Mouse (Mus musculus) CH12.LX (cell line): ENCODE data around the gene Prss41. TPM values are rescaled to one million over a fixed set of nuclear protein-coding genes. Genes with fewer than 3 reads are reported as not detected.

Source experiments
- DNase-seq: peaks from one replicate; pipeline ENCODE4 v3.0.0-alpha.2; 2013; ENCODE audit errors: extremely low read depth
- H3K27ac ChIP-seq: 2 replicates; pipeline ENCODE4 v1.5.1; 2012; ENCODE audit warnings: low read depth, mild to moderate bottlenecking, control low read depth, moderate library complexity; ENCODE audit not compliant: insufficient read depth
- H3K27me3 ChIP-seq: replicated peaks from 2 replicates; pipeline ENCODE3; 2012; ENCODE audit warnings: inconsistent platforms
- H3K36me3 ChIP-seq, 2 experiments: replicated peaks in 1 of 2; 2 replicates each; pipeline versions ENCODE3 to v1.6.1; 2012; ENCODE audit warnings: inconsistent platforms in 1 of 2, low read length in 1 of 2, mild to moderate bottlenecking in 1 of 2, mixed read lengths in 1 of 2, moderate library complexity in 1 of 2; ENCODE audit not compliant: control insufficient read depth in 1 of 2, insufficient read depth in 1 of 2
- H3K4me1 ChIP-seq, 2 experiments: 2 replicates each; pipeline ENCODE4 v1.6.1; 2012; ENCODE audit warnings: inconsistent platforms in 1 of 2, moderate library complexity in 1 of 2; ENCODE audit not compliant: insufficient read depth in 2 of 2, control insufficient read depth in 1 of 2
- H3K4me2 ChIP-seq: 2 replicates; pipeline ENCODE4 v1.6.1; 2012; ENCODE audit warnings: low read depth, mild to moderate bottlenecking, control low read depth; ENCODE audit not compliant: poor library complexity, insufficient read depth, severe bottlenecking
- H3K4me3 ChIP-seq, 3 experiments: fragments of 150-350 bp in 1 of 3; sonication (generic) in 1 of 3; replicated peaks in 1 of 3; 2 replicates each; pipeline versions ENCODE3 to v1.5.1; 2011 to 2012; ENCODE audit warnings: low read depth in 2 of 3, low read length in 2 of 3, mild to moderate bottlenecking in 2 of 3, moderate library complexity in 2 of 3, control low read depth in 1 of 3, improper control_type of control experiment in 1 of 3, inconsistent platforms in 1 of 3, mixed read lengths in 1 of 3; ENCODE audit not compliant: poor library complexity in 1 of 3
- H3K79me2 ChIP-seq: replicated peaks from 2 replicates; pipeline ENCODE4 v1.6.1; 2012; ENCODE audit warnings: mild to moderate bottlenecking, moderate library complexity; ENCODE audit not compliant: control insufficient read depth, poor library complexity, insufficient read depth, severe bottlenecking; ENCODE audit errors: extremely low read depth
- H3K9ac ChIP-seq: 2 replicates; pipeline ENCODE4 v1.6.1; 2012; ENCODE audit warnings: low read depth, mild to moderate bottlenecking, control low read depth, moderate library complexity; ENCODE audit not compliant: insufficient read depth
- H3K9me3 ChIP-seq: replicated peaks from 2 replicates; pipeline ENCODE3; 2012; ENCODE audit warnings: low read length, inconsistent platforms, mixed read lengths
- BHLHE40 ChIP-seq: IDR thresholded peaks from 2 replicates; pipeline ENCODE4 v1.6.1; 2011; ENCODE audit warnings: mild to moderate bottlenecking, low read depth, low read length, improper control_type of control experiment
- CHD2 ChIP-seq: IDR thresholded peaks from 2 replicates; pipeline ENCODE4 v1.6.1; 2011; ENCODE audit warnings: low read length, improper control_type of control experiment
- E2F4 ChIP-seq: IDR thresholded peaks from 2 replicates; pipeline ENCODE4 v1.6.1; 2011; ENCODE audit warnings: low read depth, low read length, improper control_type of control experiment; ENCODE audit not compliant: insufficient replicate concordance
- ELF1 ChIP-seq: IDR thresholded peaks from 2 replicates; pipeline ENCODE4 v1.6.1; 2014; ENCODE audit warnings: low read depth, mild to moderate bottlenecking, inconsistent platforms, low read length, improper control_type of control experiment
- MAFK ChIP-seq: IDR thresholded peaks from 2 replicates; pipeline ENCODE4 v1.6.1; 2011; ENCODE audit warnings: low read length, improper control_type of control experiment; ENCODE audit not compliant: insufficient replicate concordance
- MEF2A ChIP-seq: IDR thresholded peaks from 2 replicates; pipeline ENCODE4 v1.6.1; 2014; ENCODE audit warnings: low read depth, mild to moderate bottlenecking, inconsistent platforms, low read length, improper control_type of control experiment, borderline replicate concordance
- MXI1 ChIP-seq: IDR thresholded peaks from 2 replicates; pipeline ENCODE4 v1.6.1; 2011; ENCODE audit warnings: mild to moderate bottlenecking, low read depth, low read length, improper control_type of control experiment
- MYC ChIP-seq: IDR thresholded peaks from 2 replicates; pipeline ENCODE4 v1.6.1; 2011; ENCODE audit warnings: low read depth, mild to moderate bottlenecking, improper control_type of control experiment, low read length
- NRF1 ChIP-seq: IDR thresholded peaks from 2 replicates; pipeline ENCODE4 v1.6.1; 2014; ENCODE audit warnings: low read depth, mild to moderate bottlenecking, inconsistent platforms, low read length, improper control_type of control experiment, moderate library complexity
- POLR2A ChIP-seq: IDR thresholded peaks from 2 replicates; pipeline ENCODE4 v1.6.1; 2011; ENCODE audit warnings: low read depth, mild to moderate bottlenecking, improper control_type of control experiment, low read length
- POLR2AphosphoS2 ChIP-seq: IDR thresholded peaks from 2 replicates; pipeline ENCODE4 v1.6.1; 2011; ENCODE audit warnings: low read depth, low read length, improper control_type of control experiment
- SIN3A ChIP-seq: IDR thresholded peaks from 2 replicates; pipeline ENCODE4 v1.6.1; 2012; ENCODE audit warnings: low read length, improper control_type of control experiment, inconsistent platforms
- TCF12 ChIP-seq: IDR thresholded peaks from 2 replicates; pipeline ENCODE4 v1.6.1; 2014; ENCODE audit warnings: low read depth, mild to moderate bottlenecking, inconsistent platforms, low read length, improper control_type of control experiment
- UBTF ChIP-seq: IDR thresholded peaks from 2 replicates; pipeline ENCODE4 v1.6.1; 2012; ENCODE audit warnings: low read depth, mild to moderate bottlenecking, inconsistent platforms, low read length, improper control_type of control experiment, moderate library complexity
- USF2 ChIP-seq: conservative IDR thresholded peaks from 2 replicates; pipeline ENCODE4 v1.6.1; 2011; ENCODE audit warnings: low read depth, low read length, improper control_type of control experiment
- ZC3H11A ChIP-seq: IDR thresholded peaks from 2 replicates; pipeline ENCODE4 v1.6.1; 2012; ENCODE audit warnings: low read depth, mild to moderate bottlenecking, inconsistent platforms, low read length, improper control_type of control experiment
- dilution Hi-C: fragments of 300-500 bp; cut with MboI; formaldehyde crosslinking; loops from 2 replicates; pipeline ENCODE4 v1.14.3; 2020; ENCODE audit warnings: low sequenced_read_pairs; ENCODE audit not compliant: extremely low pct_unique_long_range_greater_than_20kb, extremely low pct_ligation_motif_present
- in situ Hi-C: fragments of 300-500 bp; cut with MboI; formaldehyde crosslinking; loops from 3 replicates; pipeline ENCODE4 v1.14.3; 2019; ENCODE audit warnings: low sequenced_read_pairs, low pct_ligation_motif_present, low pct_unique_long_range_greater_than_20kb, mixed read lengths
- polyA plus RNA-seq: library from polyadenylated mRNA; unstranded; fragments of >175 nt; gene quantifications from 2 replicates; pipeline ENCODE4 v1.2.1, GENCODE M21; 2012; ENCODE audit warnings: low read depth; ENCODE audit not compliant: insufficient read length
- total RNA-seq, 2 experiments: library from RNA; depleted of rRNA; stranded (reverse); fragments of 300-350 nt in 1 of 2; fragments of >200 nt in 1 of 2; gene quantifications; 2 replicates each; pipeline ENCODE4 v1.2.3; 2012 to 2014

Gene Prss41
- total and polyA plus RNA-seq, 3 experiments = 0.16 to 1.0 (median 0.24) TPM

- H3K79me2 ChIP-seq = peaks cover 62% of the 10 kb centered on the region
- H3K9me3 ChIP-seq = no peaks in the 10 kb centered on the region
- peak overlapping the region; percentile 84 to 95 (median 85) for H3K4me3 ChIP-seq
- peak; percentile 45 for DNase-seq
- peak overlapping the region; percentile 94; the same call in 1 of the 2 replicates for H3K27ac ChIP-seq
- peak overlapping the region; percentile 88 for H3K9ac ChIP-seq
- peak overlapping the region; percentile 87 for H3K4me2 ChIP-seq
- in situ Hi-C loops = loop anchor here (5.0 kb wide), 1 partner anchor 32 kb away; the partner anchor contains the start of gene Flywch1
- dilution Hi-C loops = no loop called here
- peaks cover 19 to 32% of the 10 kb centered on the region in 2 experiments for H3K36me3 ChIP-seq
- no peaks in the 10 kb centered on the region for H3K27me3 ChIP-seq
- H3K4me1 ChIP-seq = peaks cover 0 to 20% of the 10 kb centered on the region in 2 experiments; a peak in 2 of 4 replicates
- 0 out of 2 replicates have a peak, but pooled peaks have one; percentile 15 for TF ChIP-seq POLR2AphosphoS2
- peak; percentile 68 for TF ChIP-seq ELF1
- TF ChIP-seq MAFK = 0 out of 2 replicates have a peak, but pooled peaks have one; percentile 26
- TF ChIP-seq MXI1 = peak; percentile 78
- TF ChIP-seq SIN3A = peak; percentile 62; the same call in 1 of the 2 replicates
- no peak for TF ChIP-seq UBTF
- no peak for TF ChIP-seq MYC
Measured at GRCm38 (mm10) chr17:23804426-23805085, 39.4 kb downstream of the Prss41 start.

- Histone ChIP-seq H3K79me2 (peaks cover 51% of the 10 kb centered on the region), H3K4me3 (peak overlapping the region; percentile 84 to 95 (median 85)), H3K4me2 (no peak overlapping the region), H3K27ac (peak overlapping the region; percentile 94), H3K36me3 (peaks cover 9 to 22% of the 10 kb centered on the region in 2 experiments), H3K27me3 (no peaks in the 10 kb centered on the region), H3K9me3 (no peaks in the 10 kb centered on the region), H3K4me1 (peaks cover 0 to 20% of the 10 kb centered on the region in 2 experiments; a peak in 2 of 4 replicates), H3K9ac (peak overlapping the region; percentile 88)
- peak; percentile 84 for DNase-seq
- peak; percentile 8; the same call in 1 of the 2 replicates for TF ChIP-seq TCF12
- no peak for TF ChIP-seq ZC3H11A
- peak; percentile 55; the same call in 1 of the 2 replicates for TF ChIP-seq NRF1
- TF ChIP-seq POLR2A = 0 out of 2 replicates have a peak, but pooled peaks have one; percentile 6
- no peak for TF ChIP-seq USF2
- no peak for TF ChIP-seq POLR2AphosphoS2
- peak; percentile 94 for TF ChIP-seq CHD2
- TF ChIP-seq BHLHE40 = peak; percentile 41; the same call in 1 of the 2 replicates
- no peak for TF ChIP-seq E2F4
- TF ChIP-seq MEF2A = peak; percentile 56; the same call in 1 of the 2 replicates
- dilution Hi-C loops (no loop called here), in situ Hi-C loops (no loop called here)
Measured at GRCm38 (mm10) chr17:23803366-23804041, 40.5 kb downstream of the Prss41 start.
